Mouse (Mus musculus): ENCODE data around the gene Gga3.
A peak's percentile ranks its signal among the peaks of the same experiment; 100 is the strongest.

Gene Gga3

GRCm38 (mm10) chr11:115555717-115556116 lies 48.1 kb downstream of the Gga3 start:
- no peak for DNase-seq

DNA sequence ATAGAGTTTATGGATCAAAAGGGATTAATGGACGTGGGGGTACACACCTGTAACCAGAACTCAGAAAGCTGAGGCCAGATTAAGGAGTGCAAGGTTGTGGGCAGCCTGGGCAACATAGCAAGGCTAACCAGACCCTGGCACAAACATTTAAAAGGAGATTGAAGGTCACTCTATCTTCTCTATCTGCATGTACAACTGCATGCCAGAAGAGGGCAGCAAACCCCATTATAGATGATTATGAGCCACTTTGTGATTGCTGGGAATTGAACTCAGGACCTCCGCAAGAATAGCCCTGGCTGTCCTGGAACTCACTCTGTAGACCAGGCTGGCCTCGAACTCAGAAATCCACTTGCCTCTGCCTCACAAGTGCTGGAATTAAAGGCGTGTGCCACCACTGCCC lies 51.1 kb downstream of the Gga3 start:
- DNase-seq, result peak; percentile 31

DNA sequence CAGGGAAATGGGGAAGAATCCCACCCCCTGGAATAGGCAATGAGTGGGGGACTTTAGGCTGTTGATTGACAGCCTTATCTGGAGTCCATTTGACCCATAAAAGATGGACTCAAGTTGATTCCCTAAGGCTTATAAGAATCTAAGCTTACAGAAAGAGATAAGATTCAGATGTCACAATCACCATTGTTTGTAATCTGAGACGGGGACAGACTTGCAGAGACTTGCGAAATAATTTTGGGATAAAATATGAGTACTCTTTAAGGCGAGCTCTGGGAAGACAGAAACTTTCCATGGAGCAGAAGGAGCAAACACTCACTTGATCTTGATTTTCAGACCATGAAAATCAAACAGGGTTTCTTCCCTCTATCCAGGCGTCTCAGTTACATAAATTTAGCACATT lies 60.3 kb downstream of the Gga3 start:
- no peak for DNase-seq

- DNase-seq, result no peak
Observed at GRCm38 (mm10) chr11:115538045-115538444, 65.8 kb downstream of the Gga3 start.

DNA sequence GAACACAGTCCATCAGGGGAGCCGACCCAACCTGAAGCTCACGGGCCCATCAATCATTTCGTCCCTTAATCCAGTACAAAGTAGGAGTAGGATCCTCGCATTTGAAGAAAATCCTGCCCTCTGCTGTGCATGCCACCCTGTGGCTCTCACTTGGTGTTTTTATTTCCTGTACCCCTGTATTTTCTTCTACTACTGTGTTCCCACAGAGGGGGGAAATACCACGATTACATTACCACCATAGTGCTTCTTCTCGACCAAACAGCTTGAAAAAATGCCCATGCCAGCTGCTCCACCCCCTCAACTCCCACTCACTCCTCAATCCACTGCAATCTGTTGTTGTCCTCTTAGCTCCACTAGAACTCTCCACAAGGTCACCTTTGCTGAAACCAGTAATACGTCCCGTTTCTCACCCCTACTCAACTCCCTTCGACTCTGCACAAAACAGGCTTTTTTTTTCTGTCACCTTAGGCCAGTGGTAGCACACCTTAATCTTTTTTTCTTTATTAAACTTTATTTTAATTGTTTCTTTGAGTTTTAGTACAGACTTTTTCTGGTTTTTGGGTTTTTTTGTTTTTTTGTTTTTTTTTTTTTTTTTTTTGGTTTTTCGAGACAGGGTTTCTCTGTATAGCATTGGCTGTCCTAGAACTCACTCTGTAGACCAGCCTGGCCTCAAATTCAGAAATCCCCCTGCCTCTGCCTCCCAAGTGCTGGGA lies 66.8 kb downstream of the Gga3 start:
- DNase-seq, result peak; percentile 22

GRCm38 (mm10) chr11:115536038-115536681 lies 67.7 kb downstream of the Gga3 start, which contains the start of gene Sumo2:
Sumo2 (minus strand) TSS chr11:115536276.
- DNase-seq, result peak; percentile 99

- DNase-seq, result peak; percentile 89
Observed at GRCm38 (mm10) chr11:115535401-115536037, 68.3 kb downstream of the Gga3 start.

- no peak for DNase-seq
Observed at GRCm38 (mm10) chr11:115534759-115535371, 69.0 kb downstream of the Gga3 start.
